Comparison of ENCODE assay signal across 9 mouse cellular contexts in the genomic region with DNA sequence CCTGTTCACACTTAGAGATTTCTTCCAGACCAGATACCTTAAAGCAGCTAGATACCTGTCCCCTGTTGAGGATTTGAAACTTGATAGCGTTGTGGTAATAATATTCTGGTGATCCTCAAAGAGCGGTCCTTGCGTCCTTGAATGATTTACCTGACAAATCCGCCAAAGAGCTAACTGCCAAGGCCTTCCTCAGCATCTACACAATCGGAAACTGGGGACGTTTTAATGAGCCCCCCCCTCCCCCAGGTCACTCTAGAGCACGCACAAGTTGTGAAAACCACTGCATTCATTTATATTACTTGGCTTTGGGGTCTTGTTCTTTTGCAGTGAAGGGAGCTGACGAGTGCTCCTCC. TPM values are rescaled to one million over a fixed set of nuclear protein-coding genes. Genes with fewer than 3 reads are reported as not detected.
DNase-seq lines count a peak whose midpoint lies in the region; ATAC-seq and TF ChIP-seq lines count a peak whose summit lies in the region.
"Had no signal": no experiment of that assay in that cellular context is flagged by ENCODE, and none has a peak within 500 bp of the region (broad histone marks: within the 10 kb centered on the region; RNA-seq: fewer than 3 reads in every experiment).

No protein-coding gene starts in this region.

- no peak for ATAC-seq in lung, embryonic 14.5 days (ENCODE audit: insufficient read depth)
- ATAC-seq in forebrain, embryonic 16.5 days, result no peak
- ATAC-seq in liver, embryonic 13.5 days (ENCODE audit: low read depth), result no peak
- no peak for ATAC-seq in stomach, postnatal 0 days (ENCODE audit: low FRiP score, low TSS enrichment)
- no peak for ATAC-seq in megakaryocyte progenitor cell, adult 5-6 weeks (replicated peaks; ENCODE audit: poor library complexity)
- ATAC-seq: Patski had no signal

- DNase-seq in lung, embryonic 14.5 days, result no peak
- DNase-seq in lung, postnatal 14 days, result no peak
- DNase-seq in liver, embryonic 13.5 days, result no peak
- no peak for DNase-seq in stomach, postnatal 0 days (ENCODE audit: low spot score)
- no peak for DNase-seq in urinary bladder, postnatal 14 days (ENCODE audit: low spot score)

- TF ChIP-seq EP300 in stomach, postnatal 0 days (optimal IDR thresholded peaks at IDR 0.05), result no peak

- H3K4me3 ChIP-seq in lung, embryonic 14.5 days (ENCODE audit: low read depth, low read length), result peak overlapping the region; percentile 92; the same call in 1 of the 2 replicates
- H3K4me3 ChIP-seq in forebrain, embryonic 16.5 days (replicated peaks; ENCODE audit: low read length), result peak overlapping the region; percentile 10
- H3K4me3 ChIP-seq in liver, embryonic 13.5 days (replicated peaks), result peak overlapping the region; percentile 77
- H3K4me3 ChIP-seq in stomach, postnatal 0 days (ENCODE audit: low read depth, low read length), result no peak overlapping the region

- H3K9ac ChIP-seq in lung, embryonic 14.5 days, result no peak overlapping the region
- H3K9ac ChIP-seq in forebrain, embryonic 16.5 days (replicated peaks; ENCODE audit: low read depth, low read length), result no peak overlapping the region
- H3K9ac ChIP-seq in liver, embryonic 13.5 days, result no peak overlapping the region
- no peak overlapping the region for H3K9ac ChIP-seq in stomach, postnatal 0 days (ENCODE audit: low read length)

- TF ChIP-seq CTCF in lung, embryonic 14.5 days (IDR thresholded peaks at IDR 0.05; ENCODE audit: low read depth), result no peak
- no peak for TF ChIP-seq CTCF in stomach, postnatal 0 days (IDR thresholded peaks at IDR 0.05; ENCODE audit: low read depth)

- H3K36me3 ChIP-seq in lung, embryonic 14.5 days (ENCODE audit: insufficient read depth), result peaks cover 3% of the 10 kb centered on the region; the same call in 1 of the 2 replicates
- H3K36me3 ChIP-seq in forebrain, embryonic 16.5 days (ENCODE audit: control insufficient read depth, insufficient read depth), result no peaks in the 10 kb centered on the region
- H3K36me3 ChIP-seq in liver, embryonic 13.5 days, result no peaks in the 10 kb centered on the region
- H3K36me3 ChIP-seq in stomach, postnatal 0 days (ENCODE audit: control insufficient read depth, insufficient read depth, low read length), result no peaks in the 10 kb centered on the region

- H3K27ac ChIP-seq in lung, embryonic 14.5 days (ENCODE audit: low read depth), result peak overlapping the region; percentile 8; the same call in 1 of the 2 replicates
- H3K27ac ChIP-seq in forebrain, embryonic 16.5 days (ENCODE audit: low read length), result peak overlapping the region; percentile 51; the same call in 1 of the 2 replicates
- no peak overlapping the region for H3K27ac ChIP-seq in liver, embryonic 13.5 days
- H3K27ac ChIP-seq in stomach, postnatal 0 days (replicated peaks), result no peak overlapping the region

- no peaks in the 10 kb centered on the region for H3K9me3 ChIP-seq in lung, embryonic 14.5 days (ENCODE audit: low read depth, low read length)
- H3K9me3 ChIP-seq in forebrain, embryonic 16.5 days (ENCODE audit: control insufficient read depth, low read length), result no peaks in the 10 kb centered on the region
- no peaks in the 10 kb centered on the region for H3K9me3 ChIP-seq in liver, embryonic 13.5 days (replicated peaks)
- H3K9me3 ChIP-seq in stomach, postnatal 0 days (ENCODE audit: control insufficient read depth, low read length), result no peaks in the 10 kb centered on the region

- 46% methylated on average over 8 of the region's 8 CpGs for WGBS in lung, embryonic 14.5 days
- WGBS in forebrain, embryonic 16.5 days, result 31% methylated on average over 8 of the region's 8 CpGs
- WGBS in liver, embryonic 13.5 days (ENCODE audit: insufficient replicate concordance), result 48% methylated on average over 8 of the region's 8 CpGs
- WGBS in stomach, postnatal 0 days, result 49% methylated on average over 8 of the region's 8 CpGs

- H3K27me3 ChIP-seq in lung, embryonic 14.5 days (ENCODE audit: insufficient read depth, low read length), result no peaks in the 10 kb centered on the region
- no peaks in the 10 kb centered on the region for H3K27me3 ChIP-seq in forebrain, embryonic 16.5 days (replicated peaks; ENCODE audit: control insufficient read depth, insufficient read depth, low read length)
- H3K27me3 ChIP-seq in liver, embryonic 13.5 days, result 0 out of 2 replicates have a peak, but pooled peaks cover 7% of the 10 kb centered on the region
- no peaks in the 10 kb centered on the region for H3K27me3 ChIP-seq in stomach, postnatal 0 days (ENCODE audit: control insufficient read depth, insufficient read depth, low read length)
- H3K27me3 ChIP-seq: Patski had no signal

- H3K4me1 ChIP-seq in lung, embryonic 14.5 days (ENCODE audit: insufficient read depth), result peaks cover 14% of the 10 kb centered on the region
- H3K4me1 ChIP-seq in forebrain, embryonic 16.5 days (replicated peaks; ENCODE audit: control insufficient read depth, insufficient read depth, low read length), result peaks cover 27% of the 10 kb centered on the region
- peaks cover 56% of the 10 kb centered on the region for H3K4me1 ChIP-seq in liver, embryonic 13.5 days (replicated peaks)
- H3K4me1 ChIP-seq in stomach, postnatal 0 days (replicated peaks; ENCODE audit: control insufficient read depth, insufficient read depth), result peaks cover 3% of the 10 kb centered on the region; the same call in 1 of the 2 replicates

- H3K4me2 ChIP-seq in lung, embryonic 14.5 days, result peak overlapping the region; percentile 78
- H3K4me2 ChIP-seq in forebrain, embryonic 16.5 days (ENCODE audit: low read length), result peak overlapping the region; percentile 31
- H3K4me2 ChIP-seq in liver, embryonic 13.5 days, result peak overlapping the region; percentile 96
- 0 out of 2 replicates have a peak overlapping the region, but pooled peaks have one; percentile 0 for H3K4me2 ChIP-seq in stomach, postnatal 0 days (replicated peaks; ENCODE audit: low read depth)

RNA-seq across cellular contexts. Expression of a gene that starts 0.7 kb away (rescaled TPM):
- polyA plus RNA-seq in lung, embryonic 14.5 days (2014; fragmentation: Nextera tagmentation; extraction: Ambion mirVana), result 110 and 123 TPM in 2 replicates
- polyA plus RNA-seq in forebrain, embryonic 16.5 days (2015; fragmentation: Nextera tagmentation; extraction: Ambion mirVana), result 140 and 159 TPM in 2 replicates
- polyA plus RNA-seq in liver, embryonic 13.5 days (2015; fragmentation: Nextera tagmentation; extraction: Ambion mirVana), result 27.5 and 31.2 TPM in 2 replicates
- 84.0 and 90.1 TPM in 2 replicates for polyA plus RNA-seq in stomach, postnatal 0 days (2015; fragmentation: Nextera tagmentation; extraction: Ambion mirVana)
- 40.1 and 47.2 TPM in 2 replicates for total RNA-seq in megakaryocyte progenitor cell, adult 5-6 weeks (2015)
- 139 and 201 TPM in 2 replicates for total RNA-seq in megakaryocyte progenitor cell, adult 5-6 weeks (2017)

RNA-seq across cellular contexts. Expression of a gene that starts 15.8 kb away (rescaled TPM):
- polyA plus RNA-seq in lung, embryonic 14.5 days (2014; fragmentation: Nextera tagmentation; extraction: Ambion mirVana), result 663 and 721 TPM in 2 replicates
- 298 and 306 TPM in 2 replicates for polyA plus RNA-seq in forebrain, embryonic 16.5 days (2015; fragmentation: Nextera tagmentation; extraction: Ambion mirVana)
- polyA plus RNA-seq in liver, embryonic 13.5 days (2015; fragmentation: Nextera tagmentation; extraction: Ambion mirVana), result 436 and 468 TPM in 2 replicates
- 585 and 586 TPM in 2 replicates for polyA plus RNA-seq in stomach, postnatal 0 days (2015; fragmentation: Nextera tagmentation; extraction: Ambion mirVana)
- 1,765 and 1,897 TPM in 2 replicates for total RNA-seq in megakaryocyte progenitor cell, adult 5-6 weeks (2015)
- total RNA-seq in megakaryocyte progenitor cell, adult 5-6 weeks (2017), result 1,416 and 1,747 TPM in 2 replicates

RNA-seq across cellular contexts. Expression of a gene that starts 22.3 kb away (rescaled TPM):
- 0.32 TPM in 1 of 2 replicates, not detected in the other for polyA plus RNA-seq in lung, embryonic 14.5 days (2014; fragmentation: Nextera tagmentation; extraction: Ambion mirVana)
- polyA plus RNA-seq in forebrain, embryonic 16.5 days (2015; fragmentation: Nextera tagmentation; extraction: Ambion mirVana), result 0.57 and 0.85 TPM in 2 replicates
- 0.19 and 0.22 TPM in 2 replicates for polyA plus RNA-seq in liver, embryonic 13.5 days (2015; fragmentation: Nextera tagmentation; extraction: Ambion mirVana)
- polyA plus RNA-seq in stomach, postnatal 0 days (2015; fragmentation: Nextera tagmentation; extraction: Ambion mirVana), result not detected in 2 replicates
- total RNA-seq in megakaryocyte progenitor cell, adult 5-6 weeks (2015), result 0.64 TPM in 1 of 2 replicates, not detected in the other
- total RNA-seq in megakaryocyte progenitor cell, adult 5-6 weeks (2017), result 0.30 TPM in 1 of 2 replicates, not detected in the other
- polyA plus RNA-seq: lung, postnatal 0 days had no signal

RNA-seq across cellular contexts. Expression of a gene that starts 31.7 kb away (rescaled TPM):
- 13.3 and 14.2 TPM in 2 replicates for polyA plus RNA-seq in lung, embryonic 14.5 days (2014; fragmentation: Nextera tagmentation; extraction: Ambion mirVana)
- 17.1 and 19.5 TPM in 2 replicates for polyA plus RNA-seq in forebrain, embryonic 16.5 days (2015; fragmentation: Nextera tagmentation; extraction: Ambion mirVana)
- 7.0 and 7.7 TPM in 2 replicates for polyA plus RNA-seq in liver, embryonic 13.5 days (2015; fragmentation: Nextera tagmentation; extraction: Ambion mirVana)
- polyA plus RNA-seq in stomach, postnatal 0 days (2015; fragmentation: Nextera tagmentation; extraction: Ambion mirVana), result 9.0 TPM in 2 replicates
- total RNA-seq in megakaryocyte progenitor cell, adult 5-6 weeks (2015), result 8.8 and 9.3 TPM in 2 replicates
- 16.7 and 19.2 TPM in 2 replicates for total RNA-seq in megakaryocyte progenitor cell, adult 5-6 weeks (2017)

RNA-seq across cellular contexts. Expression of a gene that starts 42.5 kb away (rescaled TPM):
- polyA plus RNA-seq in lung, embryonic 14.5 days (2014; fragmentation: Nextera tagmentation; extraction: Ambion mirVana), result 6.1 and 6.8 TPM in 2 replicates
- polyA plus RNA-seq in forebrain, embryonic 16.5 days (2015; fragmentation: Nextera tagmentation; extraction: Ambion mirVana), result 21.1 and 24.1 TPM in 2 replicates
- polyA plus RNA-seq in liver, embryonic 13.5 days (2015; fragmentation: Nextera tagmentation; extraction: Ambion mirVana), result 0.85 and 1.3 TPM in 2 replicates
- 1.1 and 1.9 TPM in 2 replicates for polyA plus RNA-seq in stomach, postnatal 0 days (2015; fragmentation: Nextera tagmentation; extraction: Ambion mirVana)
- 2.1 and 3.8 TPM in 2 replicates for total RNA-seq in megakaryocyte progenitor cell, adult 5-6 weeks (2015)
- 0.17 TPM in 2 replicates for total RNA-seq in megakaryocyte progenitor cell, adult 5-6 weeks (2017)

Comparison
In these comparisons a context has a peak if more than half of its experiments do, and no peak if none do; other contexts are left out.
1. H3K27ac ChIP-seq: peak in lung, embryonic 14.5 days (single experiment) and forebrain, embryonic 16.5 days (single experiment); none in liver, embryonic 13.5 days (single experiment) and stomach, postnatal 0 days (single experiment).
2. H3K4me2 ChIP-seq: peak in every context shown above with its lines; median percentile 96 in liver, embryonic 13.5 days; 78 in lung, embryonic 14.5 days; 31 in forebrain, embryonic 16.5 days; 0 in stomach, postnatal 0 days.